Mouse (Mus musculus): ENCODE measurements around the gene C1qa.

DNA sequence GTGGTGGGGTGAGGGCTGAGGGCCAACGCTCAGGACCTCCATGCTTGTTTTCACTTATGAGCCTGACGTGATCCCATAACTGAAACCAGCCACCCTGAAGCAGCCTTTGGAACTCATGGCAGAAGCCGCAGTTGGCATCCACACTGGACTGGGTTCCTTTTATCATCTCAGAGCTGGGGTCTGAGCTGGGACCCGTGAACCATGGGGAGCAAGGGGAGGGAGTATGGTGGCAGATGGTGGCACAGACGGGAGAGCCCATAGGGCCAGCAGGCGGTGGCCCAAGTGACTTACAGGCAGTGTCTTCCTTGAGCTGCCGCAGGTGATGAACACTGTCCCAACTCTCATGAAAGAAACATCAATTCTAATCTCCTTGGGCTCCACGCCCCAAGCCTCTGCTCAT lies 20.2 kb upstream of the C1qa start:
- TF ChIP-seq POLR2A (IDR thresholded peaks at IDR 0.05; ENCODE audit: low read depth, low read length) (no peak), CTCF (conservative IDR thresholded peaks at IDR 0.05; ENCODE audit: insufficient read depth, insufficient read length, low read depth, low read length) (no peak)

Measured in kidney, adult 2 months (tissue).